Mouse (Mus musculus): ENCODE measurements around the gene Vmn2r90. TPM values are rescaled to one million over a fixed set of nuclear protein-coding genes. Genes with fewer than 3 reads are reported as not detected.
"Not testable (repeated sequence)": the region's sequence is repeated elsewhere in the genome, so short reads cannot be mapped to it uniquely, and the experiment has no call there.

Vmn2r90 gene
- not detected for total RNA-seq (2021)
- long read RNA-seq, partial matches to known transcripts, result 0 of 1 reads
- long read RNA-seq, other reads (novel, unspliced or antisense), result 1 of 1 reads

DNA sequence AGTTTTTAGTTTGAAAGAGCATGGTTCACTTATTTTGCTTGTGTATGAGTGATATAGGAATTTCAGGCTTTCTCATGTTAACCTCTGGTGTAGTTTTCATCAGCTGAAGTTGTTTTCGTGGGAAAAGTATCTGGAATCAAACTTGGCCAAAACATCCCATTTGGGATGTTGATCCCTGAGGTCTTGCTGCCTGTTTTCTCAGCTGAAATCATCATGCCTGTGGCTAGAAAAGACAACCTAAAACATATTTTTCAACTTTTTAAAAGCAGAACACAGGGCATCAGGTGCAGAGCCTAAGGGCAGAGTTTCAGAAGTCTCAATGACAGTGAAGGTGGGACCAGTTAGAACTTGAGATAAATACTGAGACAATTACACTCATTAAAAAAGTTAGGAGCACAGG is at the start of gene Vmn2r90:
Gene Vmn2r90, plus strand, starts transcription at position 301 of the 400 bp plus-strand sequence.
- no peak for DNase-seq (ENCODE audit: low spot score in 2 of 2)

DNA sequence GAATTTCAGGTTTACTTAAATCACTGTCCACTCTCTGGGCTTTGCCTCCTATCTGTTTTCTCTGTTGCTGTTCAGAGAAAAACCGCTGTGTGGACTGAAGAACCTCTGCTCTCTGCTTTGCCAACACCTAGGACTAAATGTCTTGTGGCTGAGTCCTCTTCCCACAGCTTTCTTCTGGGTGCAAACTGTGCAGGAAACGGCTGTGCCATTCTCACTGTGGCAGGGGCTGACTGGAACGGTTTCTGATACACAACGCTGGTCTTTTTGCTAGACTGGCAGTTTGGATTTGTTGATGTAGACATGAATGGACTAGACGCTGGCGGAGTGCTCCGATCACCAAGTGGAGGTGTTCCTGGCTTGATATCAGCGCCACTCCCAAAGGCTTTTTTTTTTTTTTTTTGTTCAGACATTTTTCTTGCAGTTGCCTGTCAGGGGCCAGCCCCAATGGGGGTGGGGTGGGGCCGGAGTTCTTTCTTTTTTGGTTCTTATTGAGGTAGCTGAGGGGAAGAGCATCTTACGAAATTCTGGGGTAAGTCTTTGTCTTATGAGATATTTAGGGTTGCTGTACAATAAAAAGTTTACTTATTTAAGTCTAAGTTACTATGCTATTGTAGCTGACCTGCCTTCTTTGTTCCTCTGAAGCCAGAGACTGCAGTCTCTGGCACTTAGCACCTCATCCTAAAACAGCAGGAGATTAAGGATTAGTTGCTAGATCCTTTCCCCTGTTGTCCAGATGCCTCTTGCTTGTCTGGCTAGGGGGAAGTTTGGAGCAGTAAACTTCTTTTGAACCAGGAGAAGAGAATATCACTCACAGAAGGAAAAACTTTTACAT is 48.3 kb upstream of the Vmn2r90 start:
- no peak for DNase-seq (ENCODE audit: low spot score in 2 of 2)

DNA sequence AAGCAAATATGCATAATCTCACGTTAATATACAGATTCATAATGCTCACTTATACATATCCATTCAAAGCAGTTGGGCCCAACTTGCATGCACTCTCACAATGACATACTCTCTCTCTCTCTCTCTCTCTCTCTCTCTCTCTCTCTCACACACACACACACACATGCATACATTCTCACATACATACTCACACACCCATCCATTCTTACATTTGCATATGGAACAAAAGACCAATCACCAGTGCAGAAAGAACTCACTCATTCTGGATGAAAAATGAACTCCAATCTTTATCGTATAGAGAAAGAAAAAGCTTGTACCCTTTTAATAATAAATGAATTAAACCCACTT is 47.7 kb upstream of the Vmn2r90 start:
- no peak for DNase-seq (ENCODE audit: low spot score in 2 of 2)

DNA sequence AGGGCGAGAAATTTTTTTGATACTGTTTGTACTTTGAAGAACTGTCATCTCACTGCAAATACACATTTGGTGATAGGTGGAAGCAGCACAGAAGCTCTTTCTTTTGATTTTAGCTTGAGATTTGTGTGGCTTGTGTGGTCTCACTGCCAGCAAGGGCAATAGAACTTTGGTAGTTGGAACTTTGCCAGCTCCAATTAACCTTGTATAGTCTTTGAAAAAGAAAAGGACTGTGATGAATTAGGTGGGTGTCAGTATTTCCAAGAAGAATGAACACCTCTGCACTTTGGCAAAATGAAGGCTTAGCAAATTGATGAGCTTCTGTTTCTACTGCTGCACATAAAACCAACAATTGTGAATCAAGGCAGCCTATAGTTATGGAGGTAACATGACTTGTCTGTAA is 24.8 kb upstream of the Vmn2r90 start:
- DNase-seq (ENCODE audit: low spot score in 2 of 2), result no peak

DNA sequence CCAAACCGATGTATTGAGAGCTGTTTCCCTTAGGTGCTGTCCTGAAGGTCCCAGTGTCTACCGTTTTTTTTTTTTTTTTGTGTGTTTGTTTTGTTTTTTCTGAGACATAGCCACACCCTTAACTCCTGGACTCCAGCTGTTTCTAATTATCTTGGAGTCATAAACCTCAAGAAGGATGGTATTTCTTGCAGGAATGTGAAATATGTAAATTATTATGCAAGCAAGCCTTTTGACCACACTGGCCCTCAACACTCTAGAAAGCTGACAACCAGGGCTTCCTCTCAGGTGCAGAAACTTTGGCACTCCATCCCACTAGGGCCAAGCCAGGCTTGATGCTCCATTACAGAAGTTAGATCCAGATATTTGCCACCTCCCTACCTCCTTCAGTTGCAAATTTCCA is 12.9 kb upstream of the Vmn2r90 start:
- DNase-seq (ENCODE audit: low spot score in 2 of 2), result no peak

DNA sequence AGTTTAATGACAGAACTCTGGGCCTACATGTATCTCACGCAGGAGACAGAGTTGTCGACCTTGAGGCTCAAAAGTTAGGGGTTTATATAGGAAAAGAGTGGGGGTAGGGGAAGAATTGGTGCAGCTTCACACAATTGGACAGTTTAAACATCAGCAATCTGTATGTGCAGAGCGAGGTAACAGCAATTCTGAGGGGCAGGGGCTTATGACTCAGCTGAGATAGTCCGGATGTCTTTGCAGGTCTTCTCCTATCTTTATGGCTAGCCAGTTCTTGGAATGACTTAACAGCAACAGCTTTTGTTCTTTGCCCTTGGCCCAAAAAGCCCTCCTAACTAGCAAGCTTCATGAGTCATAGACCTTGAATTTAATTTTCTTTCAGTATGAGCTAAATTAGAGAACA is 28.8 kb downstream of the Vmn2r90 start:
- not testable (repeated sequence) for DNase-seq (ENCODE audit: low spot score in 2 of 2)

DNA sequence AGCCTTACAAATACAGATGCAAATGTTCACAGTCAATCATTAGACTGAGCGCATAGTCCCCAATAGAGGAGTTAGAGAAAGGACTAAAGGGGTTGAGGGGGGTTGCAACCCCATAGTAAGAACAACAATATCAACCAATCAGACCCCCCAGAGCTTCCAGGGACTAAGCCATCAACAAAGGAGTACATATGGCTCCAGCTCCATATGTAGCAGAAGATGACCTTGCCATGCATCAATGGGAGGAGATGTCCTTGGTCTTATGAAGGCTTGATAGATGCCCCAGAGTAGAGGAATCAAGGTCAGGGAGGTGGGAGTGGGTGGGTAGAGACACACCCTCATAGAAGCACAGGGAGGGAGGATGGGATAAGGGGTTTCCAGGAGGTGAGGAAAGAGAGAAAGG is 35.1 kb downstream of the Vmn2r90 start:
- DNase-seq (ENCODE audit: low spot score in 2 of 2), result no peak

DNA sequence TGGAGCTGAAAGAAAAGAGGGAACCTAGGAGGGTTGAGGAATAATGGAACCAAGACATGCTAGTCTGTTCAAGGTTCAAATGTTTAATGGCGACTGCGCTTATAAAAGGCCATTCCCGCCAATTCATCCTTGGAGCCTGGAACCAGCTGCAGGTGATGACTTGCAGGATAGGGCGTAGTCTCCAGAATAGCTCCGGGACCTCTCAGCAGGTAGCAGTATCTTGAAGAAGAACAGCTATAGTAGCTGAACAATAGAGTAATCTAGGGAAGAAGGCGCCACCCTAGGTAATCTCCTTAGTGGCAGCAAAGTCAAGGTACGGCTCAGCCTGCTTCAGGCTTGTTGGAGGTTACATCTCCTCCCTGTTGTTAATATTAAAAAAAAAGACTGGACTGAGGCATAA is 35.8 kb downstream of the Vmn2r90 start:
- DNase-seq (ENCODE audit: low spot score in 2 of 2), result not testable (repeated sequence)

DNA sequence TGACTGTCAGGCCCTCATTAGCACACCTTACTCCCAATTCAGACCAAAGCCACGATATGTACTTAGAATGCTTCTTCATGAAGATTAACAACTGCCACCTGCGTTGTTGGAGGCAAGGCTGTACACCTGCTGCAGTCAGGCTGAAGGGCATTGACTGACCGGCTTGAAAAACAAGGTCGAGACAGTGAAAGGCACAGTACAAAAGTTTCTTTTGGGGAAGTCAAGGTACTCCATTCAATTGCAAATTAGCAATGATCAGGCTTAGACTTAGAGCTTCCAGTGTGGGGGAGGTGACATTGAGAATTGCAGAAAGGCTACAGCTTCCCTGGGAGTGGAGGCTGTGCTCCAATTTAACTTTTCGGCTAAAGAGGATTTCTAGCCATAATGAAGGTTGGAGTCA is 36.4 kb downstream of the Vmn2r90 start:
- DNase-seq (ENCODE audit: low spot score in 2 of 2), result not testable (repeated sequence)

DNA sequence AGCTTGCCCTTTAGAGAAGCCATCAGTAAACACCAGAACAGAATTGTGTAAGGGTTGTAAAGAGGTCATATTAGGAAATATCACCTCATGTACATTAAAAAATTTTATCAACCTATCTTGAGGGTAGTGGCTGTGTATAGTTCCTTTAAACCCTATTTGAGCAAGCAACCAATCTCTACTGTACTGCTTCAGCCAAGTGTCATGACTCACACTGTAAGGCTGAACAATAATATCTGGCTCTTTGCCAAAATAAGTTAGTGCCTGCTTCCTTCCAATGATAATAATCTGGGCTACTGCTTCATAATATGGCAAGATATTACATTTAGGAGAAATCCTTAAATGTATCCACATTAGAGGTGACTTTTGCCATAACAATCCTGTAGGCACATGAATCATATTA is 38.0 kb downstream of the Vmn2r90 start:
- not testable (repeated sequence) for DNase-seq (ENCODE audit: low spot score in 2 of 2)

DNA sequence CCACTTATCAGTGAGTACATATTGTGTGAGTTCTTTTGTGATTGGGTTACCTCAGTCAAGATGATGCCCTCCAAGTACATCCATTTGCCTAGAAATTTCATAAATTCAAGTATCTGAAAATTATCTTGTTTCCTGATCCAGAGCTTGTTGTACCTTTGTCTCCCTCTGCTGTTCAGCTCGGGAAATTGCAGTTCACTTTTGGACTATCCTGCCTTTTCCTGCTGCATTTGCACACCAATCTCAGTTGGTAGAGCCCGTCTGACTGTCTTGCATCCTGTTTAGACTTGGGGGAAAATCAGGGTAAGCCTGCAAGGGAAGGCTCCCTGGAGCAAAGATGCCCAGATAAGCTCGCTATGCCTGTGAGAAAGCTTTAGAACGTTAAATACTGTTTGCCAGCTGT is 45.8 kb downstream of the Vmn2r90 start:
- peak; percentile 61 to 66 for DNase-seq (ENCODE audit: low spot score in 2 of 2)

DNA sequence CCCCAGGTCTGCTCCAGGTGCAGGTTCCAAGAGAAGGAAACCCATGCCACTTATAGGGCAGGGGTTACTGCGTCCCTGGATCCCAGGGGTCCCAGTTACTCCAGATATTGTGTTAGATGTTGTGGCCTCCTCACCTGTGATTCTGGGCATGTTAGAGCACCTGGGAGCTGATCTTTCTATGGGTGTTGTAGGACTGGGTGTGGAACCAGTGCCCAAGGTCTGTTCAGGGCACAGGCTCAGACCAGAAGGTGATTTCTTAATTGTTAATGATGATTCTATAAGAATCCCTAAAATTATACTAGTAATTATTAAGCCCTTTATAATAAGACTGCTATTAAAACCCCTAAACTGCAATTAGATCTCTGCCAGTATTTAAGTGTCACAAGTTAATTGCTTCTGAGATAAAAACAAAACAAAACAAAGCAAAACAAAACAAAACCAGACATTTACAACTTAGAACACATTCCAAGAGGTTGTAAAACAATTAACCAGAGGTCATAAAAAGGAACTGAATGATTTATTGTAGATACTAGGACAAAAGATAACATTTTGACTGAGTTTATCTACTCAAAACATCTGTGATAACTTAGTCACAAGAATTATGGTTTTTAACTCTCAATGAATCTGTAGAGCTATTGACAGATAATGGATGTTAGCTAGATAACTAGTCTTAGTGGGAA is 59.2 kb downstream of the Vmn2r90 start:
- no peak for DNase-seq (ENCODE audit: low spot score in 2 of 2)

DNA sequence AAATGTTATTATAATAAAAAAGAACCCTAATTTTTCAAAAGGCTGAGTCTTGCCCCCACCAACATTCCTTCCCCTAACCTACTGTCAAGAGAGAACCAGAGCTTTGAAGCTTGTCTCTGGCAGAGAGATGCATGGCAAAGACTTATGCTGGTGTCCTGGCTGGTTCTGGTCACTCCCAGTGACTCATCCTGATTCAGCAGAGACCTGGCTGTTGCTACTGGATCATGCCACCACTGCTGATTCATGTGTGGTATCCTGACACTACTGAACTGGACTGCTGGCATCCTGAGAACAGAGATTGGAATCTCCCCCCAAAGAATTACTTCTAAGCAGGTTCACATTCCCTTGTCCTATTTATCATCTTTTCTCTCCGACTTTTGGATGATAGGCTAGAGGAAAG is 60.7 kb downstream of the Vmn2r90 start:
- no peak for DNase-seq (ENCODE audit: low spot score in 2 of 2)

DNA sequence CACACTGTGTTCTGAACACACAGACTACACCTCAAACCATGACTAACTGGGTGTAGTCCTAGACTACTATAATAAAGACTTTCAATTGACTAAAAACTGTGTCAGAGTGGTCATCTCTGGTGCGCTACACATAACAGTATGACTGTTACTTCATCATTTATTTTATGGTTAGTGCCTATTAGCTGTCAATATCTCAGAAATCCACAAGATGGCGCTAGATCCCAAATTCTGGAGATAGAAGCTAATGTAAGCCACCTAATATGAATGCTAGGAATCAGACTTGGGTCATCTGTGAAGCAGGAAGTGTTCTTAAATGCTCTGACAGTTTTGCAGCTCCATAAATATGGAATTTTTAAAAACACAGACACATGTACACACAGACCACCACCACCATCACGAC is 62.9 kb downstream of the Vmn2r90 start:
- DNase-seq (ENCODE audit: low spot score in 2 of 2), result peak; percentile 3 to 30

Other genes starting within 250 kb of the Vmn2r90 start
- gene Lnpep, start 78.7 kb upstream of the Vmn2r90 start, total RNA-seq (2021), result 10 to 100 TPM; 78.6 to 79.6 TPM
- gene Spaca6, start 123.4 kb downstream of the Vmn2r90 start, total RNA-seq (2021), result 100 to 1,000 TPM in 1 of 2 experiments, 10 to 100 TPM in 1; 79.2 to 100 TPM
- under 1 TPM; 0.20 to 0.34 TPM for gene Has1, start 151.5 kb downstream of the Vmn2r90 start, total RNA-seq (2021)
- not detected for gene Fpr1, start 180.2 kb downstream of the Vmn2r90 start, total RNA-seq (2021)
- under 1 TPM in 1 of 2 experiments, not detected in 1; 0.57 TPM for gene Fpr2, start 184.1 kb downstream of the Vmn2r90 start, total RNA-seq (2021)
- gene Fpr3, start 184.1 kb downstream of the Vmn2r90 start, total RNA-seq (2021), result not detected

All from layer of hippocampus, postnatal 10 days (tissue).